Mouse (Mus musculus) CH12.LX (cell line): Measurements from ENCODE around the gene Zc3h10. TPM values are rescaled to one million over a fixed set of nuclear protein-coding genes. Genes with fewer than 3 reads are reported as not detected.

Experiments used
- DNase-seq: peaks from one replicate; pipeline ENCODE4 v3.0.0-alpha.2; 2013; ENCODE audit errors: extremely low read depth
- H3K27ac ChIP-seq: 2 replicates; pipeline ENCODE4 v1.5.1; 2012; ENCODE audit warnings: low read depth, mild to moderate bottlenecking, control low read depth, moderate library complexity; ENCODE audit not compliant: insufficient read depth
- H3K27me3 ChIP-seq: replicated peaks from 2 replicates; pipeline ENCODE3; 2012; ENCODE audit warnings: inconsistent platforms
- H3K36me3 ChIP-seq, 2 experiments: replicated peaks in 1 of 2; 2 replicates each; pipeline versions ENCODE3 to v1.6.1; 2012; ENCODE audit warnings: inconsistent platforms in 1 of 2, low read length in 1 of 2, mild to moderate bottlenecking in 1 of 2, mixed read lengths in 1 of 2, moderate library complexity in 1 of 2; ENCODE audit not compliant: control insufficient read depth in 1 of 2, insufficient read depth in 1 of 2
- H3K4me1 ChIP-seq, 2 experiments: 2 replicates each; pipeline ENCODE4 v1.6.1; 2012; ENCODE audit warnings: inconsistent platforms in 1 of 2, moderate library complexity in 1 of 2; ENCODE audit not compliant: insufficient read depth in 2 of 2, control insufficient read depth in 1 of 2
- H3K4me2 ChIP-seq: 2 replicates; pipeline ENCODE4 v1.6.1; 2012; ENCODE audit warnings: low read depth, mild to moderate bottlenecking, control low read depth; ENCODE audit not compliant: poor library complexity, insufficient read depth, severe bottlenecking
- H3K4me3 ChIP-seq, 3 experiments: fragments of 150-350 bp in 1 of 3; sonication (generic) in 1 of 3; replicated peaks in 1 of 3; 2 replicates each; pipeline versions ENCODE3 to v1.5.1; 2011 to 2012; ENCODE audit warnings: low read depth in 2 of 3, low read length in 2 of 3, mild to moderate bottlenecking in 2 of 3, moderate library complexity in 2 of 3, control low read depth in 1 of 3, improper control_type of control experiment in 1 of 3, inconsistent platforms in 1 of 3, mixed read lengths in 1 of 3; ENCODE audit not compliant: poor library complexity in 1 of 3
- H3K79me2 ChIP-seq: replicated peaks from 2 replicates; pipeline ENCODE4 v1.6.1; 2012; ENCODE audit warnings: mild to moderate bottlenecking, moderate library complexity; ENCODE audit not compliant: control insufficient read depth, poor library complexity, insufficient read depth, severe bottlenecking; ENCODE audit errors: extremely low read depth
- H3K9ac ChIP-seq: 2 replicates; pipeline ENCODE4 v1.6.1; 2012; ENCODE audit warnings: low read depth, mild to moderate bottlenecking, control low read depth, moderate library complexity; ENCODE audit not compliant: insufficient read depth
- H3K9me3 ChIP-seq: replicated peaks from 2 replicates; pipeline ENCODE3; 2012; ENCODE audit warnings: low read length, inconsistent platforms, mixed read lengths
- BHLHE40 ChIP-seq: IDR thresholded peaks from 2 replicates; pipeline ENCODE4 v1.6.1; 2011; ENCODE audit warnings: mild to moderate bottlenecking, low read depth, low read length, improper control_type of control experiment
- CHD1 ChIP-seq: IDR thresholded peaks from 2 replicates; pipeline ENCODE4 v1.6.1; 2012; ENCODE audit warnings: low read depth, low read length, improper control_type of control experiment, inconsistent platforms
- CHD2 ChIP-seq: IDR thresholded peaks from 2 replicates; pipeline ENCODE4 v1.6.1; 2011; ENCODE audit warnings: low read length, improper control_type of control experiment
- CTCF ChIP-seq, 2 experiments: IDR thresholded peaks in 1 of 2; conservative IDR thresholded peaks in 1 of 2; 2 replicates each; pipeline ENCODE4 v1.5.1; 2011 to 2012; ENCODE audit warnings: low read depth in 2 of 2, low read length in 2 of 2, improper control_type of control experiment in 1 of 2, inconsistent platforms in 1 of 2, mild to moderate bottlenecking in 1 of 2, moderate library complexity in 1 of 2
- E2F4 ChIP-seq: IDR thresholded peaks from 2 replicates; pipeline ENCODE4 v1.6.1; 2011; ENCODE audit warnings: low read depth, low read length, improper control_type of control experiment; ENCODE audit not compliant: insufficient replicate concordance
- EP300 ChIP-seq: IDR thresholded peaks from 2 replicates; pipeline ENCODE4 v1.6.1; 2011; ENCODE audit warnings: low read length, improper control_type of control experiment
- ETS1 ChIP-seq: conservative IDR thresholded peaks from 2 replicates; pipeline ENCODE4 v1.6.1; 2012; ENCODE audit warnings: low read depth, mild to moderate bottlenecking, inconsistent platforms, low read length, improper control_type of control experiment, moderate library complexity
- GABPA ChIP-seq: IDR thresholded peaks from 2 replicates; pipeline ENCODE4 v1.6.1; 2012; ENCODE audit warnings: low read depth, low read length, improper control_type of control experiment, inconsistent platforms; ENCODE audit not compliant: insufficient replicate concordance
- HCFC1 ChIP-seq: IDR thresholded peaks from 2 replicates; pipeline ENCODE4 v1.6.1; 2012; ENCODE audit warnings: low read depth, mild to moderate bottlenecking, inconsistent platforms, low read length, improper control_type of control experiment
- IRF4 ChIP-seq: IDR thresholded peaks from 2 replicates; pipeline ENCODE4 v1.6.1; 2014; ENCODE audit warnings: low read depth, mild to moderate bottlenecking, inconsistent platforms, low read length, improper control_type of control experiment
- JUN ChIP-seq: IDR thresholded peaks from 2 replicates; pipeline ENCODE4 v1.6.1; 2011; ENCODE audit warnings: low read depth, mild to moderate bottlenecking, low read length, improper control_type of control experiment, moderate library complexity; ENCODE audit not compliant: insufficient read depth
- JUND ChIP-seq: conservative IDR thresholded peaks from 2 replicates; pipeline ENCODE4 v1.6.1; 2011; ENCODE audit warnings: low read depth, low read length, improper control_type of control experiment
- KAT2A ChIP-seq: IDR thresholded peaks from 2 replicates; pipeline ENCODE4 v1.6.1; 2012; ENCODE audit warnings: low read length, improper control_type of control experiment, inconsistent platforms; ENCODE audit not compliant: insufficient replicate concordance
- MAX ChIP-seq: IDR thresholded peaks from 2 replicates; pipeline ENCODE4 v1.6.1; 2011; ENCODE audit warnings: low read length, improper control_type of control experiment
- MXI1 ChIP-seq: IDR thresholded peaks from 2 replicates; pipeline ENCODE4 v1.6.1; 2011; ENCODE audit warnings: mild to moderate bottlenecking, low read depth, low read length, improper control_type of control experiment
- MYC ChIP-seq: IDR thresholded peaks from 2 replicates; pipeline ENCODE4 v1.6.1; 2011; ENCODE audit warnings: low read depth, mild to moderate bottlenecking, improper control_type of control experiment, low read length
- NRF1 ChIP-seq: IDR thresholded peaks from 2 replicates; pipeline ENCODE4 v1.6.1; 2014; ENCODE audit warnings: low read depth, mild to moderate bottlenecking, inconsistent platforms, low read length, improper control_type of control experiment, moderate library complexity
- PAX5 ChIP-seq: IDR thresholded peaks from 2 replicates; pipeline ENCODE4 v1.6.1; 2012; ENCODE audit warnings: low read length, inconsistent platforms, mixed read lengths
- POLR2A ChIP-seq: IDR thresholded peaks from 2 replicates; pipeline ENCODE4 v1.6.1; 2011; ENCODE audit warnings: low read depth, mild to moderate bottlenecking, improper control_type of control experiment, low read length
- POLR2AphosphoS2 ChIP-seq: IDR thresholded peaks from 2 replicates; pipeline ENCODE4 v1.6.1; 2011; ENCODE audit warnings: low read depth, low read length, improper control_type of control experiment
- RAD21 ChIP-seq: IDR thresholded peaks from 2 replicates; pipeline ENCODE4 v1.6.1; 2011; ENCODE audit warnings: low read depth, mild to moderate bottlenecking, low read length, improper control_type of control experiment, moderate library complexity
- SIN3A ChIP-seq: IDR thresholded peaks from 2 replicates; pipeline ENCODE4 v1.6.1; 2012; ENCODE audit warnings: low read length, improper control_type of control experiment, inconsistent platforms
- SMC3 ChIP-seq: IDR thresholded peaks from 2 replicates; pipeline ENCODE4 v1.6.1; 2011; ENCODE audit warnings: low read depth, low read length, improper control_type of control experiment
- TBP ChIP-seq: conservative IDR thresholded peaks from 2 replicates; pipeline ENCODE4 v1.6.1; 2011; ENCODE audit warnings: low read depth, low read length, improper control_type of control experiment
- TCF12 ChIP-seq: IDR thresholded peaks from 2 replicates; pipeline ENCODE4 v1.6.1; 2014; ENCODE audit warnings: low read depth, mild to moderate bottlenecking, inconsistent platforms, low read length, improper control_type of control experiment
- UBTF ChIP-seq: IDR thresholded peaks from 2 replicates; pipeline ENCODE4 v1.6.1; 2012; ENCODE audit warnings: low read depth, mild to moderate bottlenecking, inconsistent platforms, low read length, improper control_type of control experiment, moderate library complexity
- USF1 ChIP-seq: IDR thresholded peaks from 2 replicates; pipeline ENCODE4 v1.6.1; 2014; ENCODE audit warnings: low read depth, mild to moderate bottlenecking, inconsistent platforms, low read length, improper control_type of control experiment
- ZC3H11A ChIP-seq: IDR thresholded peaks from 2 replicates; pipeline ENCODE4 v1.6.1; 2012; ENCODE audit warnings: low read depth, mild to moderate bottlenecking, inconsistent platforms, low read length, improper control_type of control experiment
- ZKSCAN1 ChIP-seq: IDR thresholded peaks from 2 replicates; pipeline ENCODE4 v1.6.1; 2012; ENCODE audit warnings: low read depth, inconsistent platforms, low read length, improper control_type of control experiment, borderline replicate concordance
- ZMIZ1 ChIP-seq: IDR thresholded peaks from 2 replicates; pipeline ENCODE4 v1.6.1; 2012; ENCODE audit warnings: low read depth, mild to moderate bottlenecking, inconsistent platforms, low read length, improper control_type of control experiment
- ZNF384 ChIP-seq: IDR thresholded peaks from 2 replicates; pipeline ENCODE4 v1.6.1; 2012; ENCODE audit warnings: low read depth, low read length, improper control_type of control experiment, inconsistent platforms
- dilution Hi-C: fragments of 300-500 bp; cut with MboI; formaldehyde crosslinking; loops from 2 replicates; pipeline ENCODE4 v1.14.3; 2020; ENCODE audit warnings: low sequenced_read_pairs; ENCODE audit not compliant: extremely low pct_unique_long_range_greater_than_20kb, extremely low pct_ligation_motif_present
- in situ Hi-C: fragments of 300-500 bp; cut with MboI; formaldehyde crosslinking; loops from 3 replicates; pipeline ENCODE4 v1.14.3; 2019; ENCODE audit warnings: low sequenced_read_pairs, low pct_ligation_motif_present, low pct_unique_long_range_greater_than_20kb, mixed read lengths
- polyA plus RNA-seq: library from polyadenylated mRNA; unstranded; fragments of >175 nt; gene quantifications from 2 replicates; pipeline ENCODE4 v1.2.1, GENCODE M21; 2012; ENCODE audit warnings: low read depth; ENCODE audit not compliant: insufficient read length
- total RNA-seq, 2 experiments: library from RNA; depleted of rRNA; stranded (reverse); fragments of 300-350 nt in 1 of 2; fragments of >200 nt in 1 of 2; gene quantifications; 2 replicates each; pipeline ENCODE4 v1.2.3; 2012 to 2014

Zc3h10 gene
- total and polyA plus RNA-seq, 3 experiments = 14.4 to 19.9 (median 16.2) TPM

DNA sequence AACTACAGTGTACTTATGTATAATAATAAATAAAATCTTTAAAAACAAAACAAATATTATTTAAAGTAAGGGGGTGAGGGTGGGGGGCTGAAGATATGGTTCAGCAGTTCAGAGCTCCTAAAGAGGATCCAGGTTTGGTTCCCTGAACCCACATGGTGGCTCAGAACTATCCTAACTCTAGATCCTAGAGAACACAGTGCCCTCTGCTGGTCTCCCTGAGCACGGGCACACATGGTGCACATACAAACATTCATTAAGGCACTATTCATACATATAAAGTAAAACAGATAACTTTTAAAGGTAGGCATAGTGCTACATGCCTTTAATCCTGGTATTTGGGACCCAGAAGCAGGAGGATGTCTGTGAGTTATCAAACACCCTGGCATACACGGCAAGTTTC lies 27.5 kb upstream of the Zc3h10 start:
- no peak overlapping the region for H3K4me3 ChIP-seq
- no peak overlapping the region for H3K27ac ChIP-seq
- no peaks in the 10 kb centered on the region for H3K27me3 ChIP-seq
- no peaks in the 10 kb centered on the region for H3K9me3 ChIP-seq
- H3K9ac ChIP-seq = no peak overlapping the region
- no peak overlapping the region for H3K4me2 ChIP-seq
- no peak for DNase-seq
- dilution Hi-C loops = no loop called here
- no peaks in the 10 kb centered on the region for H3K79me2 ChIP-seq
- in situ Hi-C loops = no loop called here
- peaks cover 43 to 64% of the 10 kb centered on the region in 2 experiments for H3K36me3 ChIP-seq
- H3K4me1 ChIP-seq = peaks cover 7 to 12% of the 10 kb centered on the region in 2 experiments
- TF ChIP-seq SMC3 (peak; percentile 23; the same call in 1 of the 2 replicates), E2F4 (no peak), EP300 (no peak), CTCF (conservative IDR thresholded peaks at IDR 0.05 in 1 of 2, IDR thresholded peaks at IDR 0.05 in 1 of 2; ENCODE audit: low read depth in 2 of 2, low read length in 2 of 2) (peak; percentile 28 to 59; a peak in 3 of 4 replicates), ZC3H11A (no peak), ZKSCAN1 (no peak), RAD21 (no peak; the same call in 1 of the 2 replicates)

DNA sequence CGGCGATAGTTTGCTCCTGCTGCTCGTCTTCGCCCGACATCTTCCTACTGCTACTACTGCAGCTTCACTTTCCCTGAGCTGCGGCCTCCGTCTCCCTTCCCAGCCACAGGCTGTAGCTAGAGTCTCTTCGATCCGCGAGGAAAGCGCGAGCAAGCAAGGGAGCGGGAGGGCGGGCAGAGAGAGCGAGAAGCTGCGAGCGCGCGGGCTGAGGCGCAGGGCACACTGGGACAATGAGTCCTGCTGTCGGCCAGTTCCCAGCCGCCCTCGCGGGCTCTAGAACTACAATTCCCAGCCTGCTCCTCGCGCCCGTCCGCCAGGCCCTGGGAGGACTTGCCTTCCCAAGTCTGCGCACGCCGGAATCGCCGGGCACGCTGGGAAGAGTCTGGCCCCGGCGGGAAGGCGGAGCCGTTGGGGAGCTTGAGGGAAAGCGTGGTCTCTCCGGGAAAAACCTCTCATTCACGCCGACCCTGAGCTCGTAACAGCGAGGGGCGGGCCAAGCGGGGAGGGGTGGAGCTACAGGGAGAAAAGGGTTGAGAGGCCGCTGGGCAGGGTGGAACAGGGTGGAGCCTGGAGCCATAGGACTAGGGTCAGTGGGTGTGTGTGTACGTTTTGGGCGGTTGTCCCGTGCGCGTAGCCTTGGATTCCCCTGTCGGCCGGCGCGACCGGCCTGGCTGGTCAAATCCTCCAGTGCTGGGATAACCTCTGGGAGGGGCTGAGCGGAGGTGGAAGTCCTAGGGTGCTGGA lies 18.4 kb upstream of the Zc3h10 start, which contains the start of gene Pa2g4:
Gene Pa2g4, minus strand, starts transcription at position 200 of the 744 bp plus-strand sequence.
- Histone ChIP-seq H3K79me2 (peaks cover 38% of the 10 kb centered on the region), H3K27ac (peak within 1 kb of the TSS; percentile 59), H3K27me3 (no peaks in the 10 kb centered on the region), H3K9ac (peak within 1 kb of the TSS; percentile 90), H3K4me3 (peak within 1 kb of the TSS; percentile 85 to 98 (median 94)), H3K9me3 (no peaks in the 10 kb centered on the region), H3K4me2 (peak within 1 kb of the TSS; percentile 81), H3K4me1 (peaks cover 4 to 27% of the 10 kb centered on the region in 2 experiments; a peak in 2 of 4 replicates), H3K36me3 (peaks cover 31 to 59% of the 10 kb centered on the region in 2 experiments)
- dilution Hi-C loops = no loop called here
- DNase-seq = peak; percentile 98
- in situ Hi-C loops = no loop called here
- TF ChIP-seq NRF1 (peak; percentile 85), JUND (no peak), MYC (peak; percentile 95), MAX (peak; percentile 91), CHD2 (peak; percentile 84), HCFC1 (peak; percentile 100), ETS1 (peak; percentile 30), USF1 (no peak), IRF4 (peak; percentile 73), PAX5 (no peak), KAT2A (peak; percentile 98), GABPA (peak; percentile 84; the same call in 1 of the 2 replicates), UBTF (peak; percentile 54; the same call in 1 of the 2 replicates), JUN (no peak), TCF12 (peak; percentile 65; the same call in 1 of the 2 replicates), ZNF384 (peak; percentile 54), CHD1 (no peak), POLR2A (peak; percentile 82), EP300 (no peak), POLR2AphosphoS2 (0 out of 2 replicates have a peak, but pooled peaks have one; percentile 57), E2F4 (peak; percentile 83; the same call in 1 of the 2 replicates), SIN3A (peak; percentile 97), BHLHE40 (peak; percentile 63), TBP (0 out of 2 replicates have a peak, but pooled peaks have one; percentile 15), RAD21 (no peak), ZMIZ1 (peak; percentile 86; the same call in 1 of the 2 replicates), MXI1 (peak; percentile 95)
